Mouse (Mus musculus) limb, embryonic 12.5 days (tissue): ENCODE measurements around the gene Gng2. TPM values are rescaled to one million over a fixed set of nuclear protein-coding genes. Genes with fewer than 3 reads are reported as not detected.

Experiments
- ATAC-seq: fragments of 200-750 bp; cut with Nextera tagmentation; 2 replicates; pipeline ENCODE4 v1.8.0; 2017; ENCODE audit warnings: low read depth, moderate TSS enrichment; ENCODE audit not compliant: insufficient number of reproducible peaks, insufficient read depth, low FRiP score, low TSS enrichment
- H3K27ac ChIP-seq: fragments of 300-500 bp; sonication (generic); 2 replicates; pipeline ENCODE4 v1.5.1; 2016; ENCODE audit warnings: mild to moderate bottlenecking, moderate library complexity
- H3K27me3 ChIP-seq: fragments of 300-500 bp; sonication (generic); 2 replicates; pipeline ENCODE4 v1.6.1; 2016; ENCODE audit warnings: mild to moderate bottlenecking, moderate library complexity
- H3K36me3 ChIP-seq: fragments of 300-500 bp; sonication (generic); 2 replicates; pipeline ENCODE4 v1.6.1; 2016; ENCODE audit warnings: mild to moderate bottlenecking, moderate library complexity
- H3K4me1 ChIP-seq: fragments of 300-500 bp; sonication (generic); replicated peaks from 2 replicates; pipeline ENCODE4 v1.6.1; 2016
- H3K4me2 ChIP-seq: fragments of 300-500 bp; sonication (generic); 2 replicates; pipeline ENCODE4 v1.6.1; 2016; ENCODE audit warnings: mild to moderate bottlenecking, moderate library complexity
- H3K4me3 ChIP-seq: fragments of 300-500 bp; sonication (generic); replicated peaks from 2 replicates; pipeline ENCODE4 v1.5.1; 2016; ENCODE audit warnings: mild to moderate bottlenecking
- H3K9ac ChIP-seq: fragments of 300-500 bp; sonication (generic); replicated peaks from 2 replicates; pipeline ENCODE4 v1.6.1; 2016; ENCODE audit warnings: mild to moderate bottlenecking, moderate library complexity
- H3K9me3 ChIP-seq: fragments of 300-500 bp; sonication (generic); 2 replicates; pipeline ENCODE4 v1.6.1; 2016; ENCODE audit warnings: mild to moderate bottlenecking, moderate library complexity
- WGBS: fragments of 180-500 bp; shearing (Covaris S2); methylation state at CpG from one replicate; pipeline ENCODE4 v1.1.7; 2016; 5-methylcytosine and 5-hydroxymethylcytosine counted together
- polyA plus RNA-seq: library from polyadenylated mRNA; unstranded; fragments of >200 nt; fragmentation: Nextera tagmentation; extraction: Ambion mirVana; gene quantifications from 2 replicates; pipeline ENCODE4 v1.2.1, GENCODE M21; 2016

The Gng2 gene
- polyA plus RNA-seq, 1 experiment from 2014 or later = 55.0 TPM

GRCm38 (mm10) chr14:19974978-19975493 is 2.4 kb downstream of the Gng2 start:
- H3K27me3 ChIP-seq = no peaks in the 10 kb centered on the region

GRCm38 (mm10) chr14:19974429-19974828 is 3.0 kb downstream of the Gng2 start:
- WGBS = 37% methylated on average over 5 of the region's 5 CpGs

More at GRCm38 (mm10) chr14:19974978-19975493, 2.4 kb downstream of the Gng2 start:
- Histone ChIP-seq H3K9me3 (no peaks in the 10 kb centered on the region), H3K36me3 (no peaks in the 10 kb centered on the region), H3K9ac (peak overlapping the region; percentile 44), H3K4me3 (peak overlapping the region; percentile 35), H3K4me2 (peak overlapping the region; percentile 64), H3K27ac (peak overlapping the region; percentile 76), H3K4me1 (peaks cover 33% of the 10 kb centered on the region)
- WGBS = 17% methylated on average over 11 of the region's 11 CpGs
- no peak for ATAC-seq

GRCm38 (mm10) chr14:19972316-19973029 is 5.0 kb downstream of the Gng2 start:
- Histone ChIP-seq H3K36me3 (no peaks in the 10 kb centered on the region), H3K9me3 (no peaks in the 10 kb centered on the region), H3K4me2 (no peak overlapping the region), H3K4me3 (no peak overlapping the region), H3K4me1 (peaks cover 35% of the 10 kb centered on the region), H3K27me3 (no peaks in the 10 kb centered on the region), H3K27ac (no peak overlapping the region), H3K9ac (no peak overlapping the region)
- 87% methylated on average over 13 of the region's 13 CpGs for WGBS
- ATAC-seq = no peak

More at GRCm38 (mm10) chr14:19974429-19974828, 3.0 kb downstream of the Gng2 start:
- no peaks in the 10 kb centered on the region for H3K36me3 ChIP-seq
- peak overlapping the region; percentile 35 for H3K4me3 ChIP-seq
- H3K27me3 ChIP-seq = no peaks in the 10 kb centered on the region
- no peaks in the 10 kb centered on the region for H3K9me3 ChIP-seq
- 0 out of 2 replicates have a peak overlapping the region, but pooled peaks have one; percentile 44 for H3K9ac ChIP-seq
- peak overlapping the region; percentile 64 for H3K4me2 ChIP-seq
- no peak for ATAC-seq
- H3K27ac ChIP-seq = peak overlapping the region; percentile 76
- peaks cover 33% of the 10 kb centered on the region for H3K4me1 ChIP-seq

GRCm38 (mm10) chr14:19970845-19971244 is 6.6 kb downstream of the Gng2 start:
- no peaks in the 10 kb centered on the region for H3K27me3 ChIP-seq
- H3K27ac ChIP-seq = no peak overlapping the region
- peaks cover 31% of the 10 kb centered on the region for H3K4me1 ChIP-seq
- WGBS = 55% methylated on average over 3 of the region's 3 CpGs
- H3K4me2 ChIP-seq = no peak overlapping the region
- H3K4me3 ChIP-seq = no peak overlapping the region
- no peaks in the 10 kb centered on the region for H3K36me3 ChIP-seq
- H3K9me3 ChIP-seq = no peaks in the 10 kb centered on the region
- H3K9ac ChIP-seq = no peak overlapping the region
- no peak for ATAC-seq

GRCm38 (mm10) chr14:19970106-19970785 is 7.2 kb downstream of the Gng2 start:
- no peak for ATAC-seq
- Histone ChIP-seq H3K4me2 (no peak overlapping the region), H3K27ac (no peak overlapping the region), H3K4me3 (no peak overlapping the region), H3K9ac (no peak overlapping the region), H3K4me1 (peaks cover 28% of the 10 kb centered on the region), H3K36me3 (no peaks in the 10 kb centered on the region), H3K27me3 (no peaks in the 10 kb centered on the region), H3K9me3 (no peaks in the 10 kb centered on the region)
- WGBS = 81% methylated on average over 6 of the region's 6 CpGs

GRCm38 (mm10) chr14:19969566-19969965 is 7.9 kb downstream of the Gng2 start:
- H3K27me3 ChIP-seq = no peaks in the 10 kb centered on the region
- no peak overlapping the region for H3K4me2 ChIP-seq
- no peak overlapping the region; the same call in 1 of the 2 replicates for H3K27ac ChIP-seq
- no peak overlapping the region for H3K9ac ChIP-seq
- WGBS = 87% methylated on average over 1 of the region's 1 CpGs
- no peak for ATAC-seq
- peaks cover 22% of the 10 kb centered on the region for H3K4me1 ChIP-seq
- no peaks in the 10 kb centered on the region for H3K9me3 ChIP-seq
- no peaks in the 10 kb centered on the region for H3K36me3 ChIP-seq
- H3K4me3 ChIP-seq = no peak overlapping the region

- H3K4me1 ChIP-seq = peaks cover 20% of the 10 kb centered on the region
Observed at GRCm38 (mm10) chr14:19969011-19969521, 8.4 kb downstream of the Gng2 start.

GRCm38 (mm10) chr14:19968321-19969010 is 9.0 kb downstream of the Gng2 start:
- Histone ChIP-seq H3K4me1 (peaks cover 24% of the 10 kb centered on the region), H3K27me3 (no peaks in the 10 kb centered on the region), H3K4me2 (no peak overlapping the region), H3K27ac (no peak overlapping the region), H3K36me3 (no peaks in the 10 kb centered on the region), H3K9me3 (no peaks in the 10 kb centered on the region), H3K4me3 (no peak overlapping the region), H3K9ac (no peak overlapping the region)
- 80% methylated on average over 7 of the region's 7 CpGs for WGBS
- no peak for ATAC-seq

More at GRCm38 (mm10) chr14:19969011-19969521, 8.4 kb downstream of the Gng2 start:
- no peak overlapping the region for H3K4me3 ChIP-seq
- no peak overlapping the region for H3K9ac ChIP-seq
- no peaks in the 10 kb centered on the region for H3K36me3 ChIP-seq
- no peaks in the 10 kb centered on the region for H3K9me3 ChIP-seq
- ATAC-seq = no peak
- H3K4me2 ChIP-seq = no peak overlapping the region
- no peak overlapping the region; the same call in 1 of the 2 replicates for H3K27ac ChIP-seq
- WGBS = 61% methylated on average over 5 of the region's 5 CpGs
- no peaks in the 10 kb centered on the region for H3K27me3 ChIP-seq

GRCm38 (mm10) chr14:19967482-19967881 is 9.9 kb downstream of the Gng2 start:
- Histone ChIP-seq H3K27me3 (no peaks in the 10 kb centered on the region), H3K4me3 (no peak overlapping the region), H3K4me1 (peaks cover 25% of the 10 kb centered on the region), H3K36me3 (no peaks in the 10 kb centered on the region), H3K9ac (no peak overlapping the region), H3K27ac (no peak overlapping the region), H3K4me2 (no peak overlapping the region), H3K9me3 (no peaks in the 10 kb centered on the region)
- ATAC-seq = no peak
- 50% methylated on average over 8 of the region's 8 CpGs for WGBS

GRCm38 (mm10) chr14:19963961-19964505 is 13.4 kb downstream of the Gng2 start:
- Histone ChIP-seq H3K36me3 (peaks cover under 1% of the 10 kb centered on the region; the same call in 1 of the 2 replicates), H3K27ac (peak overlapping the region; percentile 35; the same call in 1 of the 2 replicates), H3K9ac (no peak overlapping the region), H3K4me1 (peaks cover 25% of the 10 kb centered on the region), H3K27me3 (no peaks in the 10 kb centered on the region), H3K4me3 (no peak overlapping the region), H3K9me3 (no peaks in the 10 kb centered on the region), H3K4me2 (no peak overlapping the region)
- no peak for ATAC-seq
- 41% methylated on average over 5 of the region's 5 CpGs for WGBS
